Mouse (Mus musculus): ENCODE measurements at regions not wholly inside any gene's neighbourhood (a gene's known extent, or its start where the extent isn't known, plus 50 kb on each side); places are given as distances from the start of the nearest gene placed in this dataset.
"Not testable (repeated sequence)": the region's sequence is repeated elsewhere in the genome, so short reads cannot be mapped to it uniquely, and the experiment has no call there.

- not testable (repeated sequence) for H3K4me3 ChIP-seq; H3K27me3 ChIP-seq (ENCODE audit: low read depth, poor library complexity, severe bottlenecking); H3K36me3 ChIP-seq; H3K9me3 ChIP-seq (replicated peaks); H3K4me1 ChIP-seq; H3K27ac ChIP-seq; DNase-seq (ENCODE audit: low spot score)
Measured at GRCm38 (mm10) chr6:67954570-67954969, 419.0 kb upstream of the Tacstd2 start.

GRCm38 (mm10) chr6:67931499-67931898 lies 395.9 kb upstream of the Tacstd2 start:
- H3K27me3 ChIP-seq (ENCODE audit: low read depth, poor library complexity, severe bottlenecking); H3K27ac ChIP-seq; DNase-seq (ENCODE audit: low spot score); H3K4me1 ChIP-seq; H3K36me3 ChIP-seq; H3K4me3 ChIP-seq; H3K9me3 ChIP-seq (replicated peaks): not testable (repeated sequence)
- WGBS: 30% methylated on average over 8 of the region's 8 CpGs

GRCm38 (mm10) chr6:67922537-67922936 lies 386.9 kb upstream of the Tacstd2 start:
- Histone ChIP-seq H3K27me3 (ENCODE audit: low read depth, poor library complexity, severe bottlenecking) (no peaks in the 10 kb centered on the region), H3K4me1 (no peaks in the 10 kb centered on the region), H3K27ac (no peak overlapping the region), H3K9me3 (replicated peaks) (no peaks in the 10 kb centered on the region), H3K36me3 (no peaks in the 10 kb centered on the region), H3K4me3 (no peak overlapping the region)
- no peak for DNase-seq (ENCODE audit: low spot score)

- no peaks in the 10 kb centered on the region for H3K36me3 ChIP-seq
- DNase-seq (ENCODE audit: low spot score): no peak
- WGBS: 81% methylated on average over 2 of the region's 2 CpGs
Measured at GRCm38 (mm10) chr6:67913903-67914302, 378.3 kb upstream of the Tacstd2 start.

GRCm38 (mm10) chr6:67913309-67913708 lies 377.7 kb upstream of the Tacstd2 start:
- no peaks in the 10 kb centered on the region for H3K36me3 ChIP-seq
- no peaks in the 10 kb centered on the region for H3K4me1 ChIP-seq
- no peak for DNase-seq (ENCODE audit: low spot score)
- H3K27me3 ChIP-seq (ENCODE audit: low read depth, poor library complexity, severe bottlenecking): no peaks in the 10 kb centered on the region
- no peaks in the 10 kb centered on the region for H3K9me3 ChIP-seq (replicated peaks)
- no peak overlapping the region for H3K4me3 ChIP-seq
- H3K27ac ChIP-seq: no peak overlapping the region
- WGBS: 88% methylated on average over 3 of the region's 3 CpGs

More at GRCm38 (mm10) chr6:67913903-67914302, 378.3 kb upstream of the Tacstd2 start:
- H3K27ac ChIP-seq: no peak overlapping the region
- no peaks in the 10 kb centered on the region for H3K27me3 ChIP-seq (ENCODE audit: low read depth, poor library complexity, severe bottlenecking)
- H3K4me3 ChIP-seq: no peak overlapping the region
- no peaks in the 10 kb centered on the region for H3K4me1 ChIP-seq
- H3K9me3 ChIP-seq (replicated peaks): no peaks in the 10 kb centered on the region

- Histone ChIP-seq H3K4me1 (no peaks in the 10 kb centered on the region), H3K36me3 (no peaks in the 10 kb centered on the region), H3K27ac (no peak overlapping the region), H3K27me3 (ENCODE audit: low read depth, poor library complexity, severe bottlenecking) (no peaks in the 10 kb centered on the region), H3K4me3 (no peak overlapping the region), H3K9me3 (replicated peaks) (no peaks in the 10 kb centered on the region)
- DNase-seq (ENCODE audit: low spot score): no peak
- 81% methylated on average over 3 of the region's 3 CpGs for WGBS
Measured at GRCm38 (mm10) chr6:67896495-67896894, 360.9 kb upstream of the Tacstd2 start.

- 92% methylated on average over 2 of the region's 2 CpGs for WGBS
- H3K4me1 ChIP-seq: no peaks in the 10 kb centered on the region
Measured at GRCm38 (mm10) chr6:67895858-67896257, 360.3 kb upstream of the Tacstd2 start.

GRCm38 (mm10) chr6:67887586-67887985 lies 352.0 kb upstream of the Tacstd2 start:
- Histone ChIP-seq H3K36me3 (no peaks in the 10 kb centered on the region), H3K4me3 (no peak overlapping the region), H3K27ac (no peak overlapping the region), H3K27me3 (ENCODE audit: low read depth, poor library complexity, severe bottlenecking) (no peaks in the 10 kb centered on the region), H3K4me1 (no peaks in the 10 kb centered on the region), H3K9me3 (replicated peaks) (no peaks in the 10 kb centered on the region)
- no peak for DNase-seq (ENCODE audit: low spot score)
- WGBS: 81% methylated on average over 2 of the region's 2 CpGs

More at GRCm38 (mm10) chr6:67895858-67896257, 360.3 kb upstream of the Tacstd2 start:
- Histone ChIP-seq H3K36me3 (no peaks in the 10 kb centered on the region), H3K4me3 (no peak overlapping the region), H3K27ac (no peak overlapping the region), H3K27me3 (ENCODE audit: low read depth, poor library complexity, severe bottlenecking) (no peaks in the 10 kb centered on the region), H3K9me3 (replicated peaks) (no peaks in the 10 kb centered on the region)
- DNase-seq (ENCODE audit: low spot score): no peak

GRCm38 (mm10) chr6:67884893-67885292 lies 349.3 kb upstream of the Tacstd2 start:
- Histone ChIP-seq H3K27ac (no peak overlapping the region), H3K27me3 (ENCODE audit: low read depth, poor library complexity, severe bottlenecking) (no peaks in the 10 kb centered on the region), H3K4me3 (no peak overlapping the region), H3K9me3 (replicated peaks) (no peaks in the 10 kb centered on the region), H3K36me3 (no peaks in the 10 kb centered on the region), H3K4me1 (no peaks in the 10 kb centered on the region)
- no peak for DNase-seq (ENCODE audit: low spot score)
- 85% methylated on average over 5 of the region's 5 CpGs for WGBS

GRCm38 (mm10) chr6:67881476-67881875 lies 345.9 kb upstream of the Tacstd2 start:
- H3K27me3 ChIP-seq (ENCODE audit: low read depth, poor library complexity, severe bottlenecking); H3K4me1 ChIP-seq; H3K4me3 ChIP-seq; H3K27ac ChIP-seq; H3K9me3 ChIP-seq (replicated peaks); H3K36me3 ChIP-seq; DNase-seq (ENCODE audit: low spot score): not testable (repeated sequence)
- 90% methylated on average over 4 of the region's 5 CpGs for WGBS

- not testable (repeated sequence) for H3K27me3 ChIP-seq (ENCODE audit: low read depth, poor library complexity, severe bottlenecking); H3K27ac ChIP-seq; H3K4me3 ChIP-seq; DNase-seq (ENCODE audit: low spot score); H3K36me3 ChIP-seq; H3K9me3 ChIP-seq (replicated peaks); H3K4me1 ChIP-seq
- 34% methylated on average over 1 of the region's 1 CpGs for WGBS
Measured at GRCm38 (mm10) chr6:67857945-67858344, 322.3 kb upstream of the Tacstd2 start.

- not testable (repeated sequence) for H3K36me3 ChIP-seq; H3K27ac ChIP-seq; H3K4me1 ChIP-seq; DNase-seq (ENCODE audit: low spot score); H3K4me3 ChIP-seq; H3K27me3 ChIP-seq (ENCODE audit: low read depth, poor library complexity, severe bottlenecking); H3K9me3 ChIP-seq (replicated peaks)
- WGBS: 77% methylated on average over 1 of the region's 1 CpGs
Measured at GRCm38 (mm10) chr6:67839486-67839885, 303.9 kb upstream of the Tacstd2 start.

- H3K27ac ChIP-seq; H3K9me3 ChIP-seq (replicated peaks); H3K4me3 ChIP-seq; H3K36me3 ChIP-seq; H3K4me1 ChIP-seq; H3K27me3 ChIP-seq (ENCODE audit: low read depth, poor library complexity, severe bottlenecking): not testable (repeated sequence)
- 21% methylated on average over 3 of the region's 3 CpGs for WGBS
- DNase-seq (ENCODE audit: low spot score): peak; percentile 35
Measured at GRCm38 (mm10) chr6:67812478-67812877, 276.9 kb upstream of the Tacstd2 start.

GRCm38 (mm10) chr6:67791393-67791792 lies 255.8 kb upstream of the Tacstd2 start:
- Histone ChIP-seq H3K36me3 (no peaks in the 10 kb centered on the region), H3K9me3 (replicated peaks) (no peaks in the 10 kb centered on the region), H3K27me3 (ENCODE audit: low read depth, poor library complexity, severe bottlenecking) (no peaks in the 10 kb centered on the region), H3K4me1 (no peaks in the 10 kb centered on the region), H3K27ac (no peak overlapping the region), H3K4me3 (no peak overlapping the region)
- DNase-seq (ENCODE audit: low spot score): no peak
